Mouse (Mus musculus): ENCODE results near the gene Zfp771. TPM values are rescaled to one million over a fixed set of nuclear protein-coding genes. Genes with fewer than 3 reads are reported as not detected.

The Zfp771 gene
- polyA plus RNA-seq, 1 experiment from 2014 or later = 2.3 TPM

- no peaks in the 10 kb centered on the region for H3K79me2 ChIP-seq (ENCODE audit: inconsistent target)
- WGBS (ENCODE audit: missing documents) = under 1% methylated on average over 115 of the region's 136 CpGs
- no peaks in the 10 kb centered on the region for H3K36me3 ChIP-seq (ENCODE audit: inconsistent target)
- peak overlapping the region; percentile 15; the same call in 1 of the 2 replicates for H3K4me3 ChIP-seq (ENCODE audit: inconsistent target)
- H3K27ac ChIP-seq = no peak overlapping the region; the same call in 1 of the 2 replicates
Measured at GRCm38 (mm10) chr7:127253821-127254769, 10.0 kb downstream of the Zfp771 start.

- no peaks in the 10 kb centered on the region for H3K79me2 ChIP-seq (ENCODE audit: inconsistent target)
- WGBS (ENCODE audit: missing documents) = 21% methylated on average over 4 of the region's 4 CpGs
- H3K4me3 ChIP-seq (ENCODE audit: inconsistent target) = no peak overlapping the region
- H3K27ac ChIP-seq = no peak overlapping the region
- no peaks in the 10 kb centered on the region for H3K36me3 ChIP-seq (ENCODE audit: inconsistent target)
Measured at GRCm38 (mm10) chr7:127255008-127255407, 10.9 kb downstream of the Zfp771 start.

GRCm38 (mm10) chr7:127255965-127256364, 11.9 kb downstream of the Zfp771 start:
- Histone ChIP-seq H3K36me3 (ENCODE audit: inconsistent target) (no peaks in the 10 kb centered on the region), H3K4me3 (ENCODE audit: inconsistent target) (no peak overlapping the region), H3K27ac (no peak overlapping the region), H3K79me2 (ENCODE audit: inconsistent target) (no peaks in the 10 kb centered on the region)
- 96% methylated on average over 2 of the region's 2 CpGs for WGBS (ENCODE audit: missing documents)

GRCm38 (mm10) chr7:127256518-127256917, 12.4 kb downstream of the Zfp771 start:
- WGBS (ENCODE audit: missing documents) = 54% methylated on average over 4 of the region's 5 CpGs
- Histone ChIP-seq H3K79me2 (ENCODE audit: inconsistent target) (no peaks in the 10 kb centered on the region), H3K27ac (peak overlapping the region; percentile 8; the same call in 1 of the 2 replicates), H3K4me3 (ENCODE audit: inconsistent target) (no peak overlapping the region), H3K36me3 (ENCODE audit: inconsistent target) (no peaks in the 10 kb centered on the region)

- Histone ChIP-seq H3K79me2 (ENCODE audit: inconsistent target) (no peaks in the 10 kb centered on the region), H3K27ac (no peak overlapping the region), H3K36me3 (ENCODE audit: inconsistent target) (no peaks in the 10 kb centered on the region), H3K4me3 (ENCODE audit: inconsistent target) (no peak overlapping the region)
- 82% methylated on average over 8 of the region's 8 CpGs for WGBS (ENCODE audit: missing documents)
Measured at GRCm38 (mm10) chr7:127259186-127259905, 15.3 kb downstream of the Zfp771 start.

- Histone ChIP-seq H3K79me2 (ENCODE audit: inconsistent target) (no peaks in the 10 kb centered on the region), H3K27ac (0 out of 2 replicates have a peak within 1 kb of the TSS, but pooled peaks have one; percentile 2), H3K4me3 (ENCODE audit: inconsistent target) (peak within 1 kb of the TSS; percentile 72), H3K36me3 (ENCODE audit: inconsistent target) (no peaks in the 10 kb centered on the region)
- WGBS (ENCODE audit: missing documents) = 1% methylated on average over 50 of the region's 50 CpGs
Measured at GRCm38 (mm10) chr7:127260309-127261111, 16.4 kb downstream of the Zfp771 start, which contains the start of gene Dctpp1. Gene Dctpp1, minus strand, starts transcription at chr7:127260709.

- Histone ChIP-seq H3K27ac (no peak overlapping the region), H3K79me2 (ENCODE audit: inconsistent target) (no peaks in the 10 kb centered on the region), H3K36me3 (ENCODE audit: inconsistent target) (no peaks in the 10 kb centered on the region), H3K4me3 (ENCODE audit: inconsistent target) (no peak overlapping the region)
- WGBS (ENCODE audit: missing documents) = 93% methylated on average over 10 of the region's 10 CpGs
Measured at GRCm38 (mm10) chr7:127262218-127262961, 18.3 kb downstream of the Zfp771 start.

- no peaks in the 10 kb centered on the region for H3K79me2 ChIP-seq (ENCODE audit: inconsistent target)
- no peaks in the 10 kb centered on the region for H3K36me3 ChIP-seq (ENCODE audit: inconsistent target)
- WGBS (ENCODE audit: missing documents) = 93% methylated on average over 2 of the region's 3 CpGs
- no peak overlapping the region for H3K4me3 ChIP-seq (ENCODE audit: inconsistent target)
- H3K27ac ChIP-seq = no peak overlapping the region
Measured at GRCm38 (mm10) chr7:127263526-127263925, 19.5 kb downstream of the Zfp771 start.

- Histone ChIP-seq H3K27ac (peak overlapping the region; percentile 63), H3K4me3 (ENCODE audit: inconsistent target) (no peak overlapping the region), H3K36me3 (ENCODE audit: inconsistent target) (no peaks in the 10 kb centered on the region), H3K79me2 (ENCODE audit: inconsistent target) (peaks cover 23% of the 10 kb centered on the region)
- 4% methylated on average over 2 of the region's 2 CpGs for WGBS (ENCODE audit: missing documents)
Measured at GRCm38 (mm10) chr7:127270256-127270655, 26.2 kb downstream of the Zfp771 start.

- Histone ChIP-seq H3K36me3 (ENCODE audit: inconsistent target) (no peaks in the 10 kb centered on the region), H3K27ac (peak overlapping the region; percentile 63), H3K4me3 (ENCODE audit: inconsistent target) (no peak overlapping the region), H3K79me2 (ENCODE audit: inconsistent target) (peaks cover 23% of the 10 kb centered on the region)
- 68% methylated on average over 5 of the region's 5 CpGs for WGBS (ENCODE audit: missing documents)
Measured at GRCm38 (mm10) chr7:127270666-127271065, 26.6 kb downstream of the Zfp771 start.

GRCm38 (mm10) chr7:127271093-127271492, 27.0 kb downstream of the Zfp771 start:
- peaks cover 23% of the 10 kb centered on the region for H3K79me2 ChIP-seq (ENCODE audit: inconsistent target)
- H3K4me3 ChIP-seq (ENCODE audit: inconsistent target) = no peak overlapping the region
- H3K36me3 ChIP-seq (ENCODE audit: inconsistent target) = no peaks in the 10 kb centered on the region
- 88% methylated on average over 4 of the region's 4 CpGs for WGBS (ENCODE audit: missing documents)
- peak overlapping the region; percentile 63 for H3K27ac ChIP-seq

- H3K4me3 ChIP-seq (ENCODE audit: inconsistent target) = no peak overlapping the region
- no peak overlapping the region; the same call in 1 of the 2 replicates for H3K27ac ChIP-seq
- WGBS (ENCODE audit: missing documents) = 95% methylated on average over 15 of the region's 15 CpGs
- H3K79me2 ChIP-seq (ENCODE audit: inconsistent target) = peaks cover 23% of the 10 kb centered on the region
- H3K36me3 ChIP-seq (ENCODE audit: inconsistent target) = no peaks in the 10 kb centered on the region
Measured at GRCm38 (mm10) chr7:127272566-127272965, 28.5 kb downstream of the Zfp771 start.

- no peaks in the 10 kb centered on the region for H3K36me3 ChIP-seq (ENCODE audit: inconsistent target)
- peak overlapping the region; percentile 38 for H3K27ac ChIP-seq
- 14% methylated on average over 49 of the region's 50 CpGs for WGBS (ENCODE audit: missing documents)
- H3K4me3 ChIP-seq (ENCODE audit: inconsistent target) = peak overlapping the region; percentile 48
- H3K79me2 ChIP-seq (ENCODE audit: inconsistent target) = peaks cover 23% of the 10 kb centered on the region
Measured at GRCm38 (mm10) chr7:127273118-127273923, 29.2 kb downstream of the Zfp771 start.
